Mouse (Mus musculus) heart, postnatal 4 days (tissue): ENCODE results near the gene Gm29776. TPM values are rescaled to one million over a fixed set of nuclear protein-coding genes. Genes with fewer than 3 reads are reported as not detected.
A peak's percentile ranks its signal among the peaks of the same experiment; 100 is the strongest.

Source experiments
- DNase-seq: peaks from one replicate; pipeline ENCODE4 v3.0.0; 2021
- total RNA-seq, 2 experiments: library from RNA; stranded (reverse); gene quantifications; 2 replicates each; pipeline ENCODE4 v1.2.3; 2021

Gene Gm29776
- total RNA-seq, result under 1 TPM; 0.14 to 0.16 TPM

- DNase-seq, result no peak
These were observed at the start of gene Gm29776 for GRCm38 (mm10) chr14:54698733-54699132. Gene Gm29776 (minus strand): TSS chr14:54698833.

GRCm38 (mm10) chr14:54746038-54746437 lies 47.4 kb upstream of the Gm29776 start:
- DNase-seq, result no peak

GRCm38 (mm10) chr14:54744473-54744872 lies 45.8 kb upstream of the Gm29776 start:
- no peak for DNase-seq

- DNase-seq, result no peak
These were observed 43.7 kb upstream of the Gm29776 start for GRCm38 (mm10) chr14:54742375-54742774.

GRCm38 (mm10) chr14:54741721-54742120 lies 43.1 kb upstream of the Gm29776 start:
- DNase-seq, result no peak

- DNase-seq, result no peak
These were observed 39.0 kb upstream of the Gm29776 start for GRCm38 (mm10) chr14:54737634-54738033.

- DNase-seq, result no peak
These were observed 38.2 kb upstream of the Gm29776 start for GRCm38 (mm10) chr14:54736555-54737552.

GRCm38 (mm10) chr14:54735221-54735620 lies 36.6 kb upstream of the Gm29776 start:
- no peak for DNase-seq

GRCm38 (mm10) chr14:54734004-54734403 lies 35.4 kb upstream of the Gm29776 start:
- no peak for DNase-seq

GRCm38 (mm10) chr14:54732206-54732605 lies 33.6 kb upstream of the Gm29776 start:
- no peak for DNase-seq

GRCm38 (mm10) chr14:54730305-54730704 lies 31.7 kb upstream of the Gm29776 start:
- DNase-seq, result no peak

- DNase-seq, result no peak
These were observed 30.4 kb upstream of the Gm29776 start for GRCm38 (mm10) chr14:54728823-54729653.

GRCm38 (mm10) chr14:54727565-54727964 lies 28.9 kb upstream of the Gm29776 start:
- no peak for DNase-seq

- DNase-seq, result no peak
These were observed 25.4 kb upstream of the Gm29776 start for GRCm38 (mm10) chr14:54724049-54724448.

GRCm38 (mm10) chr14:54721711-54722110 lies 23.1 kb upstream of the Gm29776 start:
- DNase-seq, result no peak

- DNase-seq, result no peak
These were observed 22.2 kb upstream of the Gm29776 start for GRCm38 (mm10) chr14:54720654-54721350.

- no peak for DNase-seq
These were observed 21.4 kb upstream of the Gm29776 start for GRCm38 (mm10) chr14:54720041-54720440.

GRCm38 (mm10) chr14:54715402-54715801 lies 16.8 kb upstream of the Gm29776 start:
- no peak for DNase-seq

- no peak for DNase-seq
These were observed 16.0 kb upstream of the Gm29776 start for GRCm38 (mm10) chr14:54714617-54715081.

GRCm38 (mm10) chr14:54714121-54714520 lies 15.5 kb upstream of the Gm29776 start:
- peak; percentile 76 for DNase-seq

- peak; percentile 27 for DNase-seq
These were observed 14.2 kb upstream of the Gm29776 start for GRCm38 (mm10) chr14:54712861-54713260.

GRCm38 (mm10) chr14:54712074-54712473 lies 13.4 kb upstream of the Gm29776 start, which contains the start of gene Cebpe:
Gene Cebpe (minus strand): TSS chr14:54712174.
- DNase-seq, result no peak
